ENCODE assay signal across 8 mouse cellular contexts in the genomic region with DNA sequence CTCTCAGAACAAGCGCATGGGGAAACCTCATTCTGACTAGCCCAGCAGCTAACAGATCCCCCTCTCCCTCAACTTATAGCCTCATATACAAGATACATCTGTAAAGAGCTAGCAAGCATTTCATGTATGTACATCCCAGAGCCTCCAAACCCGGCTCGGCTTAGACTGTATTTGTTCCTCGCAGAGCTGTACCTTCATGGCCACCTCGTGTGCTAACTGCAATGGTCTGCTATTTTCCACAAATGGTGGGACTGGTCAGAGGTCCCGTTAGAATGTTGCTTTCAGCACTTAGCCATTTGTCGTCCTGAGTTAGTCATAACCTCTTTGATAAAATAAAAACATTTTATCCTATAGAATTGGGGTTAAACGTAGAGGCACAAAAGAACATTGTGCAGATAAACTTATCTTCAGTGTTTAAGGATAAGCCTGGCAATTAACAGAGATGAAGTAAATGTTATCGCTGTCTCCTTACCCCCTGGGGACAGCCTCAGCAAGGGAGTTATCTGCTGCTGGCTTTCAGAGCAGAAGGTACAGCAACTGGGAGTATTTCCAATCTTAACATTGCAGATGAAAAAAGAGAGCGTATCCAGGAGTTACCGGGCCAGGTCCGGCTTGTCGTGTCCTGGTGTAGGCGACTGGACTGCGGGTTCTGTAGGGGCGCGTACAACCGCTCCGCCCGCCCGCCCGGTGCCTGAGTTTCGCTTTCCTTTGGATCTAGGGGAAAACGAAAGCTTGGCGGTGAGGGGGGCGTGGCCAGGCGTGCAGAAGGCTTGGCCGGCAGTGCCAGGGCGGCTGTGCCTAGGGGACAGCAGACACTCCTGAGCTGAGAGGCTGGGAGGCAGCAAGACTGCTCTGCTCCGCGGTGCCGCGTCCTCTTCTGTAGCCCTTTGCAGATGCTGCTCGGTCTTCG. TPM values are rescaled to one million over a fixed set of nuclear protein-coding genes. Genes with fewer than 3 reads are reported as not detected.
A peak's percentile ranks its signal among the peaks of the same experiment; 100 is the strongest.
DNase-seq lines count a peak whose midpoint lies in the region; ATAC-seq and TF ChIP-seq lines count a peak whose summit lies in the region.

A gene (plus strand): TSS at position 780 of the 910 bp plus-strand sequence.

- H3K27ac ChIP-seq in embryonic facial prominence, embryonic 12.5 days = no peak within 1 kb of the TSS
- peak within 1 kb of the TSS; percentile 66 for H3K27ac ChIP-seq in kidney, adult 2 months (ENCODE audit: insufficient read depth, low read depth, low read length)
- no peak within 1 kb of the TSS for H3K27ac ChIP-seq in limb, embryonic 11.5 days (replicated peaks; ENCODE audit: low read depth, low read length)
- no peak within 1 kb of the TSS for H3K27ac ChIP-seq in midbrain, embryonic 13.5 days
- H3K27ac ChIP-seq in small intestine, adult 2 months (ENCODE audit: insufficient read depth, low read depth, low read length) = peak within 1 kb of the TSS; percentile 56

- TF ChIP-seq CTCF in kidney, adult 2 months (conservative IDR thresholded peaks at IDR 0.05; ENCODE audit: insufficient read depth, insufficient read length, low read depth, low read length) = 0 out of 2 replicates have a peak, but pooled peaks have one; percentile 4
- TF ChIP-seq CTCF in small intestine, adult 2 months (IDR thresholded peaks at IDR 0.05; ENCODE audit: extremely low read depth, insufficient read length, insufficient replicate concordance, low read depth, low read length) = no peak

- WGBS in embryonic facial prominence, embryonic 12.5 days = 10% methylated on average over 35 of the region's 35 CpGs
- WGBS in kidney, adult 2 months = 6% methylated on average over 35 of the region's 35 CpGs
- WGBS in limb, embryonic 11.5 days = 8% methylated on average over 35 of the region's 35 CpGs
- WGBS in midbrain, embryonic 13.5 days = 12% methylated on average over 35 of the region's 35 CpGs
- WGBS in small intestine, adult 2 months = 3% methylated on average over 35 of the region's 35 CpGs

- no peak for TF ChIP-seq POLR2A in kidney, adult 2 months (IDR thresholded peaks at IDR 0.05; ENCODE audit: low read depth, low read length)
- TF ChIP-seq POLR2A in small intestine, adult 2 months (IDR thresholded peaks at IDR 0.05; ENCODE audit: low read depth, low read length) = peak; percentile 98

- peak within 1 kb of the TSS; percentile 48 for H3K9ac ChIP-seq in embryonic facial prominence, embryonic 12.5 days
- peak within 1 kb of the TSS; percentile 50 for H3K9ac ChIP-seq in limb, embryonic 11.5 days (ENCODE audit: low read length)
- peak within 1 kb of the TSS; percentile 60 for H3K9ac ChIP-seq in midbrain, embryonic 13.5 days (replicated peaks)

- H3K9me3 ChIP-seq in embryonic facial prominence, embryonic 12.5 days = no peaks in the 10 kb centered on the region
- H3K9me3 ChIP-seq in limb, embryonic 11.5 days (ENCODE audit: control insufficient read depth, low read length) = no peaks in the 10 kb centered on the region
- no peaks in the 10 kb centered on the region for H3K9me3 ChIP-seq in midbrain, embryonic 13.5 days

- no peaks in the 10 kb centered on the region for H3K4me1 ChIP-seq in embryonic facial prominence, embryonic 12.5 days
- 0 out of 2 replicates have a peak, but pooled peaks cover 4% of the 10 kb centered on the region for H3K4me1 ChIP-seq in kidney, adult 2 months (ENCODE audit: control insufficient read depth, insufficient read depth, low read length)
- 0 out of 2 replicates have a peak, but pooled peaks cover 3% of the 10 kb centered on the region for H3K4me1 ChIP-seq in limb, embryonic 11.5 days (ENCODE audit: control insufficient read depth, insufficient read depth, low read length)
- 0 out of 2 replicates have a peak, but pooled peaks cover 8% of the 10 kb centered on the region for H3K4me1 ChIP-seq in midbrain, embryonic 13.5 days (replicated peaks)
- peaks cover 12% of the 10 kb centered on the region; the same call in 1 of the 2 replicates for H3K4me1 ChIP-seq in small intestine, adult 2 months (ENCODE audit: control insufficient read depth, insufficient read depth, insufficient read length, low read length)

- peaks cover 13% of the 10 kb centered on the region; the same call in 1 of the 2 replicates for H3K27me3 ChIP-seq in embryonic facial prominence, embryonic 12.5 days
- H3K27me3 ChIP-seq in kidney, adult 2 months (replicated peaks; ENCODE audit: control insufficient read depth, insufficient read depth, low read length) = no peaks in the 10 kb centered on the region
- peaks cover 2% of the 10 kb centered on the region; the same call in 1 of the 2 replicates for H3K27me3 ChIP-seq in limb, embryonic 11.5 days (ENCODE audit: control insufficient read depth, insufficient read depth, low read length)
- peaks cover 26% of the 10 kb centered on the region for H3K27me3 ChIP-seq in midbrain, embryonic 13.5 days
- H3K27me3 ChIP-seq in small intestine, adult 2 months (ENCODE audit: control insufficient read depth, insufficient read depth, low read length) = no peaks in the 10 kb centered on the region

- peak; percentile 90 for ATAC-seq in embryonic facial prominence, embryonic 12.5 days (ENCODE audit: insufficient number of reproducible peaks, insufficient read depth, low FRiP score, low TSS enrichment)
- peak; percentile 84 for ATAC-seq in limb, embryonic 11.5 days (ENCODE audit: insufficient number of reproducible peaks, low FRiP score, low TSS enrichment, low read depth)
- ATAC-seq in midbrain, embryonic 13.5 days = peak; percentile 97

- H3K4me3 ChIP-seq in embryonic facial prominence, embryonic 12.5 days = peak within 1 kb of the TSS; percentile 54
- peak within 1 kb of the TSS; percentile 55 for H3K4me3 ChIP-seq in kidney, adult 2 months (ENCODE audit: insufficient read depth, low read depth, low read length)
- peak within 1 kb of the TSS; percentile 53 for H3K4me3 ChIP-seq in limb, embryonic 11.5 days (ENCODE audit: low read depth, low read length)
- H3K4me3 ChIP-seq in midbrain, embryonic 13.5 days (replicated peaks) = peak within 1 kb of the TSS; percentile 49
- peak within 1 kb of the TSS; percentile 69 for H3K4me3 ChIP-seq in small intestine, adult 2 months (ENCODE audit: low read depth, low read length)

- DNase-seq in 3T3-L1 (ENCODE audit: low read depth, low spot score) = peak; percentile 94
- DNase-seq in adrenal gland, postnatal 36 days = peak; percentile 97 to 99
- peak; percentile 94 to 96 for DNase-seq in heart, adult 18-20 months
- DNase-seq in kidney, adult 2 months = peak; percentile 96
- peak; percentile 84 for DNase-seq in limb, embryonic 11.5 days (ENCODE audit: low spot score)

- peak within 1 kb of the TSS; percentile 65 for H3K4me2 ChIP-seq in embryonic facial prominence, embryonic 12.5 days (replicated peaks)
- peak within 1 kb of the TSS; percentile 49 for H3K4me2 ChIP-seq in limb, embryonic 11.5 days (ENCODE audit: low read depth, severe bottlenecking)
- H3K4me2 ChIP-seq in midbrain, embryonic 13.5 days (replicated peaks) = peak within 1 kb of the TSS; percentile 64

- H3K36me3 ChIP-seq in embryonic facial prominence, embryonic 12.5 days = no peaks in the 10 kb centered on the region
- H3K36me3 ChIP-seq in kidney, adult 2 months (ENCODE audit: control insufficient read depth, insufficient read depth, low read length) = no peaks in the 10 kb centered on the region
- no peaks in the 10 kb centered on the region for H3K36me3 ChIP-seq in limb, embryonic 11.5 days (ENCODE audit: control insufficient read depth, insufficient read depth, low read length)
- no peaks in the 10 kb centered on the region for H3K36me3 ChIP-seq in midbrain, embryonic 13.5 days
- no peaks in the 10 kb centered on the region for H3K36me3 ChIP-seq in small intestine, adult 2 months (ENCODE audit: control insufficient read depth, insufficient read depth, low read length)

RNA-seq across cellular contexts. Expression of the gene that starts here (rescaled TPM):
- 1 to 10 TPM; 3.5 to 4.2 TPM for total RNA-seq in adrenal gland, postnatal 36 days (2021)
- polyA plus RNA-seq in embryonic facial prominence, embryonic 12.5 days (2016; fragmentation: Nextera tagmentation; extraction: Ambion mirVana) = 0.93 and 1.6 TPM in 2 replicates
- 1 to 10 TPM; 1.3 to 1.7 TPM for total RNA-seq in heart, adult 18-20 months (2021)
- 5.9 and 9.7 TPM in 2 replicates for polyA plus RNA-seq in kidney, adult 2 months (2012; rRNA removed)
- polyA plus RNA-seq in limb, embryonic 11.5 days (2014; fragmentation: Nextera tagmentation; extraction: Ambion mirVana) = 0.67 and 0.89 TPM in 2 replicates
- polyA plus RNA-seq in midbrain, embryonic 13.5 days (2015; fragmentation: Nextera tagmentation; extraction: Ambion mirVana) = 0.89 and 0.98 TPM in 2 replicates
- polyA plus RNA-seq in small intestine, adult 2 months (2012; rRNA removed) = 2.3 and 16.9 TPM in 2 replicates

Comparison
In these comparisons a context has a peak if more than half of its experiments do, and no peak if none do; other contexts are left out.
1. Peak in DNase-seq, ATAC-seq, H3K4me3 ChIP-seq, H3K9ac ChIP-seq and H3K4me2 ChIP-seq in limb, embryonic 11.5 days; RNA of the gene not detected or under 1 TPM.
2. Peak in ATAC-seq, H3K4me3 ChIP-seq, H3K9ac ChIP-seq and H3K4me2 ChIP-seq in midbrain, embryonic 13.5 days; RNA of the gene not detected or under 1 TPM.
3. H3K27ac ChIP-seq: peak in kidney, adult 2 months (single experiment) and small intestine, adult 2 months (single experiment); none in embryonic facial prominence, embryonic 12.5 days (single experiment), limb, embryonic 11.5 days (single experiment) and midbrain, embryonic 13.5 days (single experiment).
4. Peak in every context shown above with its lines, with median percentiles within 50 percentile points of each other: DNase-seq, ATAC-seq, H3K4me2 ChIP-seq, H3K4me3 ChIP-seq and H3K9ac ChIP-seq.